Mouse (Mus musculus) liver, adult 2 months (tissue): Measurements from ENCODE around the gene Cdc14a.

Source experiments
- CTCF ChIP-seq: fragments of 200-500 bp; IDR thresholded peaks from 2 replicates; pipeline ENCODE4 v1.5.1; 2011; ENCODE audit warnings: low read depth, low read length, control low read depth
- POLR2A ChIP-seq: fragments of 200-500 bp; IDR thresholded peaks from 2 replicates; pipeline ENCODE4 v1.6.1; 2011; ENCODE audit warnings: low read length, control low read depth; ENCODE audit not compliant: insufficient read depth; ENCODE audit errors: extremely low read depth

GRCm38 (mm10) chr3:116290041-116290815 lies 133.6 kb downstream of the Cdc14a start:
- no peak for TF ChIP-seq CTCF
- no peak for TF ChIP-seq POLR2A
